In genomic region chr6:39206581-39207461, GRCm38 (mm10) we compare ENCODE assay signal across 7 mouse cellular contexts. TPM values are rescaled to one million over a fixed set of nuclear protein-coding genes. Genes with fewer than 3 reads are reported as not detected.
DNase-seq lines count a peak whose midpoint lies in the region; ATAC-seq and TF ChIP-seq lines count a peak whose summit lies in the region.

Kdm7a (minus strand) TSS chr6:39206789.

- H3K9me3 ChIP-seq in embryonic facial prominence, embryonic 12.5 days, result no peaks in the 10 kb centered on the region
- no peaks in the 10 kb centered on the region for H3K9me3 ChIP-seq in limb, embryonic 11.5 days (ENCODE audit: control insufficient read depth, low read length)
- H3K9me3 ChIP-seq in midbrain, embryonic 13.5 days, result no peaks in the 10 kb centered on the region

- H3K27me3 ChIP-seq in embryonic facial prominence, embryonic 12.5 days, result no peaks in the 10 kb centered on the region
- no peaks in the 10 kb centered on the region for H3K27me3 ChIP-seq in limb, embryonic 11.5 days (ENCODE audit: control insufficient read depth, insufficient read depth, low read length)
- H3K27me3 ChIP-seq in midbrain, embryonic 13.5 days, result no peaks in the 10 kb centered on the region
- no peaks in the 10 kb centered on the region for H3K27me3 ChIP-seq in small intestine, adult 2 months (ENCODE audit: control insufficient read depth, insufficient read depth, low read length)

- H3K4me3 ChIP-seq in embryonic facial prominence, embryonic 12.5 days, result peak within 1 kb of the TSS; percentile 93
- H3K4me3 ChIP-seq in limb, embryonic 11.5 days (ENCODE audit: low read depth, low read length), result peak within 1 kb of the TSS; percentile 92
- peak within 1 kb of the TSS; percentile 93 for H3K4me3 ChIP-seq in midbrain, embryonic 13.5 days (replicated peaks)
- peak within 1 kb of the TSS; percentile 98 for H3K4me3 ChIP-seq in small intestine, adult 2 months (ENCODE audit: low read depth, low read length)

- 0 out of 2 replicates have a peak, but pooled peaks cover 5% of the 10 kb centered on the region for H3K4me1 ChIP-seq in embryonic facial prominence, embryonic 12.5 days
- no peaks in the 10 kb centered on the region for H3K4me1 ChIP-seq in limb, embryonic 11.5 days (ENCODE audit: control insufficient read depth, insufficient read depth, low read length)
- peaks cover 24% of the 10 kb centered on the region for H3K4me1 ChIP-seq in midbrain, embryonic 13.5 days (replicated peaks)
- H3K4me1 ChIP-seq in small intestine, adult 2 months (ENCODE audit: control insufficient read depth, insufficient read depth, insufficient read length, low read length), result 0 out of 2 replicates have a peak, but pooled peaks cover 2% of the 10 kb centered on the region

- peak within 1 kb of the TSS; percentile 94 for H3K27ac ChIP-seq in embryonic facial prominence, embryonic 12.5 days
- H3K27ac ChIP-seq in limb, embryonic 11.5 days (replicated peaks; ENCODE audit: low read depth, low read length), result peak within 1 kb of the TSS; percentile 96
- peak within 1 kb of the TSS; percentile 97 for H3K27ac ChIP-seq in midbrain, embryonic 13.5 days
- H3K27ac ChIP-seq in small intestine, adult 2 months (ENCODE audit: insufficient read depth, low read depth, low read length), result peak within 1 kb of the TSS; percentile 97

- peak within 1 kb of the TSS; percentile 92 for H3K9ac ChIP-seq in embryonic facial prominence, embryonic 12.5 days
- peak within 1 kb of the TSS; percentile 89 for H3K9ac ChIP-seq in limb, embryonic 11.5 days (ENCODE audit: low read length)
- H3K9ac ChIP-seq in midbrain, embryonic 13.5 days (replicated peaks), result peak within 1 kb of the TSS; percentile 94

- peak; percentile 87 for DNase-seq in adrenal gland, postnatal 25 days
- peak; percentile 84 to 93 for DNase-seq in heart, adult 18-20 months
- peak; percentile 89 for DNase-seq in kidney, adult 18-20 months
- peak; percentile 88 for DNase-seq in limb, embryonic 11.5 days (ENCODE audit: low spot score)

- peak; percentile 78 for TF ChIP-seq POLR2A in small intestine, adult 2 months (IDR thresholded peaks at IDR 0.05; ENCODE audit: low read depth, low read length)

- peak within 1 kb of the TSS; percentile 56 for H3K4me2 ChIP-seq in embryonic facial prominence, embryonic 12.5 days (replicated peaks)
- peak within 1 kb of the TSS; percentile 76 for H3K4me2 ChIP-seq in limb, embryonic 11.5 days (ENCODE audit: low read depth, severe bottlenecking)
- H3K4me2 ChIP-seq in midbrain, embryonic 13.5 days (replicated peaks), result peak within 1 kb of the TSS; percentile 80

- under 1% methylated on average over 88 of the region's 124 CpGs for WGBS in embryonic facial prominence, embryonic 12.5 days
- WGBS in limb, embryonic 11.5 days, result 0% methylated on average over 90 of the region's 124 CpGs
- WGBS in midbrain, embryonic 13.5 days, result under 1% methylated on average over 110 of the region's 124 CpGs
- WGBS in small intestine, adult 2 months, result 1% methylated on average over 122 of the region's 124 CpGs

- ATAC-seq in embryonic facial prominence, embryonic 12.5 days (ENCODE audit: insufficient number of reproducible peaks, insufficient read depth, low FRiP score, low TSS enrichment), result peak; percentile 80
- peak; percentile 65 for ATAC-seq in limb, embryonic 11.5 days (ENCODE audit: insufficient number of reproducible peaks, low FRiP score, low TSS enrichment, low read depth)
- peak; percentile 88 for ATAC-seq in midbrain, embryonic 13.5 days

- no peak for TF ChIP-seq CTCF in small intestine, adult 2 months (IDR thresholded peaks at IDR 0.05; ENCODE audit: extremely low read depth, insufficient read length, insufficient replicate concordance, low read depth, low read length)

- H3K36me3 ChIP-seq in embryonic facial prominence, embryonic 12.5 days, result no peaks in the 10 kb centered on the region
- no peaks in the 10 kb centered on the region for H3K36me3 ChIP-seq in limb, embryonic 11.5 days (ENCODE audit: control insufficient read depth, insufficient read depth, low read length)
- no peaks in the 10 kb centered on the region for H3K36me3 ChIP-seq in midbrain, embryonic 13.5 days
- H3K36me3 ChIP-seq in small intestine, adult 2 months (ENCODE audit: control insufficient read depth, insufficient read depth, low read length), result no peaks in the 10 kb centered on the region

RNA-seq across cellular contexts. Expression of gene Kdm7a, which starts in this region (rescaled TPM):
- total RNA-seq in adrenal gland, postnatal 25 days (2021), result 19.6 and 23.4 TPM in 2 replicates
- polyA plus RNA-seq in embryonic facial prominence, embryonic 12.5 days (2016; fragmentation: Nextera tagmentation; extraction: Ambion mirVana), result 8.9 and 9.2 TPM in 2 replicates
- total RNA-seq in heart, adult 18-20 months (2021), result 10 to 100 TPM; 18.7 to 18.8 TPM
- 10.7 and 11.8 TPM in 2 replicates for polyA plus RNA-seq in limb, embryonic 11.5 days (2014; fragmentation: Nextera tagmentation; extraction: Ambion mirVana)
- 12.2 and 13.0 TPM in 2 replicates for polyA plus RNA-seq in midbrain, embryonic 13.5 days (2015; fragmentation: Nextera tagmentation; extraction: Ambion mirVana)
- polyA plus RNA-seq in small intestine, adult 2 months (2012; rRNA removed), result 1.4 and 3.6 TPM in 2 replicates

Comparison
In these comparisons a context has a peak if more than half of its experiments do, and no peak if none do; other contexts are left out.
1. Peak in every context shown above with its lines: DNase-seq, ATAC-seq, H3K4me3 ChIP-seq and H3K27ac ChIP-seq.